ENCODE assay signal across 9 mouse cellular contexts in genomic region chr14:25610396-25611158, GRCm38 (mm10).
DNase-seq lines count a peak whose midpoint lies in the region; ATAC-seq and TF ChIP-seq lines count a peak whose summit lies in the region.
"Had no signal": no experiment of that assay in that cellular context is flagged by ENCODE, and none has a peak within 500 bp of the region (broad histone marks: within the 10 kb centered on the region; RNA-seq: fewer than 3 reads in every experiment).

No protein-coding gene starts in this region.

- no peak overlapping the region for H3K27ac ChIP-seq in liver, adult 2 months (replicated peaks; ENCODE audit: insufficient read depth, low read depth, low read length)
- H3K27ac ChIP-seq in forebrain, embryonic 16.5 days (ENCODE audit: low read length) = peak overlapping the region; percentile 30; the same call in 1 of the 2 replicates
- H3K27ac ChIP-seq in kidney, embryonic 14.5 days (ENCODE audit: low read depth, low read length) = peak overlapping the region; percentile 47; the same call in 1 of the 2 replicates
- 0 out of 2 replicates have a peak overlapping the region, but pooled peaks have one; percentile 37 for H3K27ac ChIP-seq in neural tube, embryonic 12.5 days

- no peak for TF ChIP-seq CTCF in liver, adult 2 months (IDR thresholded peaks at IDR 0.05; ENCODE audit: low read depth, low read length)

- H3K36me3 ChIP-seq in liver, adult 2 months (ENCODE audit: control insufficient read depth, insufficient read depth, low read length) = no peaks in the 10 kb centered on the region
- no peaks in the 10 kb centered on the region for H3K36me3 ChIP-seq in forebrain, embryonic 16.5 days (ENCODE audit: control insufficient read depth, insufficient read depth)
- no peaks in the 10 kb centered on the region for H3K36me3 ChIP-seq in kidney, embryonic 14.5 days (ENCODE audit: control insufficient read depth, insufficient read depth, low read length)
- H3K36me3 ChIP-seq in neural tube, embryonic 12.5 days = peaks cover 2% of the 10 kb centered on the region; the same call in 1 of the 2 replicates

- no peaks in the 10 kb centered on the region for H3K9me3 ChIP-seq in forebrain, embryonic 16.5 days (ENCODE audit: control insufficient read depth, low read length)
- no peaks in the 10 kb centered on the region for H3K9me3 ChIP-seq in kidney, embryonic 14.5 days (ENCODE audit: control insufficient read depth, low read length)
- no peaks in the 10 kb centered on the region for H3K9me3 ChIP-seq in neural tube, embryonic 12.5 days

- TF ChIP-seq POLR2A in liver, adult 2 months (IDR thresholded peaks at IDR 0.05; ENCODE audit: extremely low read depth, insufficient read depth, low read length) = no peak

- DNase-seq in liver, adult 2 months (ENCODE audit: extremely low read depth, low read depth, low spot score) = peak; percentile 73
- DNase-seq in liver = no peak
- DNase-seq in left cerebral cortex, adult 18-20 months (ENCODE audit: low spot score in 2 of 2) = no peak
- DNase-seq in thymus, postnatal 25 days = no peak
- DNase-seq in cerebellum, postnatal 4 days (ENCODE audit: low spot score in 2 of 2) = no peak
- DNase-seq: left cerebral cortex, postnatal 4 days had no signal

- H3K4me1 ChIP-seq in liver, adult 2 months (ENCODE audit: control insufficient read depth, insufficient read depth, low read length) = peaks cover 10% of the 10 kb centered on the region
- peaks cover 66% of the 10 kb centered on the region for H3K4me1 ChIP-seq in forebrain, embryonic 16.5 days (replicated peaks; ENCODE audit: control insufficient read depth, insufficient read depth, low read length)
- peaks cover 62% of the 10 kb centered on the region for H3K4me1 ChIP-seq in kidney, embryonic 14.5 days (ENCODE audit: control insufficient read depth, insufficient read depth, low read length)
- H3K4me1 ChIP-seq in neural tube, embryonic 12.5 days = peaks cover 88% of the 10 kb centered on the region

- WGBS in liver, adult 2 months = 45% methylated on average over 14 of the region's 14 CpGs
- WGBS in forebrain, embryonic 16.5 days = 39% methylated on average over 14 of the region's 14 CpGs
- WGBS in kidney, embryonic 14.5 days = 48% methylated on average over 14 of the region's 14 CpGs
- 50% methylated on average over 14 of the region's 14 CpGs for WGBS in neural tube, embryonic 12.5 days

- no peak for ATAC-seq in forebrain, embryonic 16.5 days
- no peak for ATAC-seq in kidney, embryonic 14.5 days (ENCODE audit: low FRiP score, low TSS enrichment)
- no peak for ATAC-seq in neural tube, embryonic 12.5 days (ENCODE audit: low FRiP score, low read depth)

- no peak overlapping the region for H3K4me3 ChIP-seq in liver, adult 2 months (ENCODE audit: insufficient read depth, low read depth, low read length)
- H3K4me3 ChIP-seq in forebrain, embryonic 16.5 days (replicated peaks; ENCODE audit: low read length) = peak overlapping the region; percentile 27
- H3K4me3 ChIP-seq in kidney, embryonic 14.5 days (ENCODE audit: low read length) = no peak overlapping the region
- H3K4me3 ChIP-seq in neural tube, embryonic 12.5 days = peak overlapping the region; percentile 19

- H3K27me3 ChIP-seq in liver, adult 2 months (ENCODE audit: control insufficient read depth, insufficient read depth, low read length) = no peaks in the 10 kb centered on the region
- H3K27me3 ChIP-seq in forebrain, embryonic 16.5 days (replicated peaks; ENCODE audit: control insufficient read depth, insufficient read depth, low read length) = no peaks in the 10 kb centered on the region
- H3K27me3 ChIP-seq in kidney, embryonic 14.5 days (ENCODE audit: control insufficient read depth, insufficient read depth, low read length) = no peaks in the 10 kb centered on the region
- H3K27me3 ChIP-seq in neural tube, embryonic 12.5 days (replicated peaks) = no peaks in the 10 kb centered on the region

- peaks cover 9% of the 10 kb centered on the region; the same call in 1 of the 2 replicates for H3K79me2 ChIP-seq in liver, adult 2 months (ENCODE audit: control insufficient read depth, insufficient read depth, low read length)

- no peak overlapping the region for H3K9ac ChIP-seq in liver, adult 2 months (ENCODE audit: low read depth, low read length)
- H3K9ac ChIP-seq in forebrain, embryonic 16.5 days (replicated peaks; ENCODE audit: low read depth, low read length) = peak overlapping the region; percentile 27
- H3K9ac ChIP-seq in kidney, embryonic 14.5 days (ENCODE audit: low read depth, low read length) = 0 out of 2 replicates have a peak overlapping the region, but pooled peaks have one; percentile 20
- peak overlapping the region; percentile 44 for H3K9ac ChIP-seq in neural tube, embryonic 12.5 days

- peak overlapping the region; percentile 55 for H3K4me2 ChIP-seq in forebrain, embryonic 16.5 days (ENCODE audit: low read length)
- peak overlapping the region; percentile 12; the same call in 1 of the 2 replicates for H3K4me2 ChIP-seq in kidney, embryonic 14.5 days (replicated peaks; ENCODE audit: low read depth, low read length)
- peak overlapping the region; percentile 57 for H3K4me2 ChIP-seq in neural tube, embryonic 12.5 days (replicated peaks)

Comparison
In these comparisons a context has a peak if more than half of its experiments do, and no peak if none do; other contexts are left out.
1. H3K4me3 ChIP-seq: peak in forebrain, embryonic 16.5 days (single experiment) and neural tube, embryonic 12.5 days (single experiment); none in liver, adult 2 months (single experiment) and kidney, embryonic 14.5 days (single experiment).
2. Peak in every context shown above with its lines, with median percentiles within 50 percentile points of each other: H3K4me2 ChIP-seq.